Mouse (Mus musculus): Measurements from ENCODE around the gene Ank2.
"Not testable (repeated sequence)": the region's sequence is repeated elsewhere in the genome, so short reads cannot be mapped to it uniquely, and the experiment has no call there.

Gene Ank2

DNA sequence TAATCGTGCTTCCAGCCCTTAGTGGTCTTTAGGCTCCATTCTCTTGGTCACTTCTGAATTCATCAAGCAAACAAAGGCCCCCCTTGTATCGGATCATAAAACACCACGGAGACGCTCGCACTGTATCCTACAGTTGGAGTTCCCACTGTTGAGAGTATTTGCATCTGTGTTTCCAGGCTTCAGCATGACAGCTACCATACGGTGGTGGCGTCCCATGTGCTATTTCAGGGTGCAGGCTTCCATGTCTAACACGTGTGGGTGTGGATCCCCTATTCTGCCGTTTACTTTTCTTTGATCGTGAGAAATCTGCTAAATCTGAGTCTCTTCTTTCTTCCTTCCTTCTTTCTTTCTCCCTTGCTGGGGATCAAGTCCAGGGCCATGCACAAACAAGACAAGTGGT is 14.0 kb downstream of the Ank2 start:
- ATAC-seq (ENCODE audit: low TSS enrichment): peak; percentile 97

DNA sequence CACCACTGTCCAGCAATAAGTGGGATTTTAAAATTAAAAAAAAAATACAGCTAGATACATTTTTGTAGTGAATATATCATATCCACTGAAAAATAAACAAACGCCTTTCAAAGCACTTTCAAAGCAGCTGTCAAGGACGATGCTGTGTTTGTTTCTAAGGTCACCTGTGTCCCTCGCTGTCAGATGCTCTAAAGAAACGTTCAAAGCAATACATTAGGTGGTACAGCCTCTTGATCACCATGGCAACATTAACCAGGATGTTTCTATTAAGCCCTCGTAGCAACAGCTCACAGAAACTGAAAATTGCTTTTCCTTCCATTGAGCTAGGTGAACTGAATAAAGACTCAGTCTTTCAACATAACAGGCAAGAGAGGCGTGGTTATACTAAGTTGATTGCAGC is 17.5 kb downstream of the Ank2 start:
- ATAC-seq (ENCODE audit: low TSS enrichment): no peak

DNA sequence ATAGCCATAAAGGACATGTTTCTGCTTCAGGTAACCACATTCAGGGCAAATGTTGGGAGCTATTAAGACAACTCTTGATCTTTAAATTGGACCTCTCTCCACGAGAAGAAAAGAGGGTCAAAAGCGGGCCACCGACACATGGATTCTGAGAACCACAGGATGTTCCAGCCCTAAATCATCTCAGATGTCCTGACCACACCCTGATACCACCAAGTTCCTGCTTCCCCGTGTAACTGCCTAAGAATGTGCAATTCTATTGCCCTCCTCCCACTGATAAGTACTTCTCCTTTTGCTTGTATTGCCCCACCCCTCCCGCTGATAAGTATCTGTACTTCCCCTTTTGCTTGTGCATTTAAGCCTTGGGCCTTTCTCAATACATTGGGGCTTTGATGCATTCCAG is 18.8 kb downstream of the Ank2 start:
- not testable (repeated sequence) for ATAC-seq (ENCODE audit: low TSS enrichment)

DNA sequence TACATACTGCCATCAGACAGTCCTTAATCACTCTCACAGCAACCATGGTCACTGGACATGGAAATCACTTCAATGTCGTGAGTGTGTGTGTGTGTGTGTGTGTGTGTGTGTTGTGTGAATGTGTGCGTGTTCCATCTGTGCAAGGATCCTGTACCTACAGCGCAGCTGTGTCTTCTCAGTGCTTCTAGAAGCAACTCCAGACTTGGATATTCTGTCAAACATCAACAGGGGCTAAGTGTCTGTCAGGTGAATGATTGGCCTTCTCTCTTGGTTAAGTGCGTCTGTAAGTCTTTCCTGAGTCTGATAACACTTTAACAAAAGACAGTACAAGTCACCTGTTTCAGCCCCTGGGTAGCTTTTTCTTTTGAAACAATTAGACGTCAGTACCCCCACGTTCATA is 25.0 kb downstream of the Ank2 start:
- ATAC-seq (ENCODE audit: low TSS enrichment): no peak

GRCm38 (mm10) chr3:127469164-127469752 is 29.9 kb downstream of the Ank2 start:
- ATAC-seq (ENCODE audit: low TSS enrichment): peak; percentile 31; the same call in 1 of the 2 replicates

GRCm38 (mm10) chr3:127468569-127468968 is 30.6 kb downstream of the Ank2 start:
- ATAC-seq (ENCODE audit: low TSS enrichment): no peak

- ATAC-seq (ENCODE audit: low TSS enrichment): no peak
Measured at GRCm38 (mm10) chr3:127463816-127464480, 35.2 kb downstream of the Ank2 start.

GRCm38 (mm10) chr3:127463165-127463564 is 36.0 kb downstream of the Ank2 start:
- ATAC-seq (ENCODE audit: low TSS enrichment): no peak

GRCm38 (mm10) chr3:127462413-127462812 is 36.7 kb downstream of the Ank2 start:
- ATAC-seq (ENCODE audit: low TSS enrichment): no peak

DNA sequence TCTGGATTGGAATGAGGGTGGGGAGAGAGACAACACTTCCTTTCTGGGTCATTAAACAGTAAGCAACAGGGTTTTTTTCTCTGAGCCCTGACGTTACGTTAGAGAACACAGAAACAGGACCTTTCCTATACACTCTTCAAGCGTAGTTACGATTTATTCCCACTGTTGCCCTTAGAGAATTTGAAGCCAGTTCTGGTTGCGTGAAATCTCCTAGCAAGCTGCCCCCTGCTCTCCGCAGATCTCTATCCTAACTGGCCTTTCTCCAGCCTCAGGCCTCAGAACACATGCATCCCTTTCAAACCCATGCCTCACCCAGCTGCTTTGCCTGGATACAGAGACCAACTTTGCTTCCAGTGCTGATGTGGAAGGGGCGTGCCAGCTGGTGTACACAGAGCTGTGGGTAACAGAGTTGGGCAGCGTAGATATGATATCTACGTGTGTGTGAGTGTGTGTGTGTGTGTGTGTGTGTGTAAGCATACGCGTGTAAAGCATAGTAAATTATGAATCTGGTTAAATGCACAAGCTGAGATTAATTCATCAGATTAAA is 38.2 kb downstream of the Ank2 start:
- no peak for ATAC-seq (ENCODE audit: low TSS enrichment)

DNA sequence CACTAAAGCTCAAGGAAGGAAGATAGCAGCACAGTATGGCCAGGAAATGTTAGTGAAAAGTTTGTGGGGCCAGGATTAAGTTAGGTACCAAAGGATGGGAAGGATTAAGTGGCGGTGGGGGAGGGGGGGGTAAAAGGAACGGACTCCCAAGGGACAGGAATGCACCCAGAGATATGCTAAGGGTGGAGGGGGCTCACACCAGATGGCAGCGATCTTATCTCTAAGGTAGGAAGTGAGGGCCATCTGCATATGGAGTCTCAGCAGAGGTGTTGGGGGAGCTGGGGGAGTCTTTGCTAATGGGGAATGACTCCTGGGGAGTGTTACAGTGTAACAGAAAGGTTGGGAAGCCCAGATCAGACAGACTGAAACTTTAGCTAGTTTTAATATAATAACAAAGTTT is 39.3 kb downstream of the Ank2 start:
- no peak for ATAC-seq (ENCODE audit: low TSS enrichment)

- ATAC-seq (ENCODE audit: low TSS enrichment): no peak
Measured at GRCm38 (mm10) chr3:127458925-127459324, 40.2 kb downstream of the Ank2 start.

- no peak for ATAC-seq (ENCODE audit: low TSS enrichment)
Measured at GRCm38 (mm10) chr3:127458420-127458798, 40.7 kb downstream of the Ank2 start.

DNA sequence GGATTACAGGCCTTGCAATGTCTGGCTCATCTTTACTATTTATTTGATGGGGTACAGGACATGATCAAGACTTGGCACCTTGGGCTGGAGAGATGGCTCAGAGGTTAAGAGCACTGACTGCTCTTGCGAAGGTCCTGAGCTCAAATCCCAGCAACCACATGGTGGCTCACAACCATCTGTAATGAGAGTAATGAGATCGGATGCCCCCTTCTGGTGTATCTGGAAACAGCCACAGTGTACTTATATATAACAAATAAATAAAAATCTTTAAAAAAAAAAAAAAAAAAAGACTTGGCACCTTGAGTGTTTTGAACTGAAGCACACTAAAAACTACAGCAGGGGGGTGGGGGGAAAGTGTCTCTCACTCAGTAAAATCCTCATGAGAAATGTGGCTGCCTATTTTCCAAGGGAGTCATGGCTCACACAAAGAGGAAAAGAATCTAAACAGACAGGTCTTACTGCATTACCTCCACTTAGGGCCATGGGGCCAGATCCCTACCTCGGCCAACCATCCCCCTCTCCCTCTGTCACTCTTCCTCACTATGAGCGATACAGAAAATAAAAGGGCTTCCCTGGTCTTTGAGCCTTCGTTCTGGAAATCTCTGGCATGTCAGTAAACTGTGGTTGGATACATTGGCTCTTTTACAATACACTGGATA is 41.3 kb downstream of the Ank2 start:
- ATAC-seq (ENCODE audit: low TSS enrichment): no peak

DNA sequence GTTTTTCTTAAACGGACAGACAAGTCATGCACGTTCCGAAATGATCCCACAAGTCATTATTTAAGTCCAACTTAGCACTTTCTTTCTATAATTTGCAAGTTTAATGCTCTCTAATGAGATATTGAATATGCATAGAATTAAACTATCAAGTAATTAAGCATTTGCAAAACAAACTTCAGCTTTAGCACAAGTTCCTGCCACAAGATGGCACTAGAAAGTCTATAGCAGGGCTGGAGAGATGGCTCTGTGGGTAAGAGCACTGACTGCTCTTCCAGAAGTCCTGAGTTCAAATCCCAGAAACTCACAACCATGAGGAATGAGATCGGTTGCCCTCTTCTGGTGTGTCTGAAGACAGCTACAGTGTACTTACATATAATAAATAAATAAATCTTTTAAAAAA is 45.4 kb downstream of the Ank2 start:
- no peak for ATAC-seq (ENCODE audit: low TSS enrichment)

DNA sequence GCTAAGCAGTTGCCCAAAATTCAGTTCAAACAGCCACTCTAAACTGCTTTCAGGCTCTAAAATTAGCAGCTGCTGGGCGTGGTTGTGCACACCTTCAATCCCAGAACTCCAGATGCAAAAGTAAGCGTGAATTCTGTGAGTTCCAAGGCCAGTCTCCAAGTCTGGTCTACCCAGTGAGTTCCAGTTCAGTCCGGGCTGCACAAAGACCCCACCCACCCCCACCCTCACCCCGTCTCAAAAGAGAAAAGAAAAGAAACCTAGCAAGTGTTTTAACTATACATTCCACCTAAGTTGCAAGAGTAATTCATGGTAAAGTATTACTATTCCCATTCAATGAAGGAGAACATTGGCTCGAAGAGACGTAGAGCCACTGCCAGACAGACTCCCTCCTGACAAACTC is 45.9 kb downstream of the Ank2 start:
- no peak for ATAC-seq (ENCODE audit: low TSS enrichment)

- no peak for ATAC-seq (ENCODE audit: low TSS enrichment)
Measured at GRCm38 (mm10) chr3:127452233-127452632, 46.9 kb downstream of the Ank2 start.

GRCm38 (mm10) chr3:127451741-127452140 is 47.4 kb downstream of the Ank2 start:
- ATAC-seq (ENCODE audit: low TSS enrichment): no peak

GRCm38 (mm10) chr3:127451070-127451469 is 48.1 kb downstream of the Ank2 start:
- ATAC-seq (ENCODE audit: low TSS enrichment): peak; percentile 80

DNA sequence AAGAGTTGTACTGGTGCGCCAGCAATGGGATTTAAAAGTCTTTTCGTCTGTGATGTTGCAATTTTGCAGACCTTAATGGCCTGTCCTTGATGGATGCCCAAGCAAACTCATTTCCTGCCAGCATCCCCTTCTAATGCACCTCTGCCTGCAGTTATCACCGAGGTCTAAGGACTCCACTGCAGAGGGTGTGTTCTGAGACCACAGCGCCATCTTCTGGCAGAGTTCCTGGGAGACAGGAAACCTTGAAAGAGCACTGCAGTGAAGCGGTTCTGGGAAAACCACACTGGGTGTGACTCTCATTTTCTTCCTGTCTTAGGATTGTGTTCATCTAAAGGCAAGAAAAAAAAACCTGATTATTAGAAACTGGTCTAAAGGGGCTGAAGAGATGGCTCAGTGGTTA is 53.0 kb downstream of the Ank2 start:
- peak; percentile 97 for ATAC-seq (ENCODE audit: low TSS enrichment)

- ATAC-seq (ENCODE audit: low TSS enrichment): no peak
Measured at GRCm38 (mm10) chr3:127433291-127433690, 65.9 kb downstream of the Ank2 start.

GRCm38 (mm10) chr3:127429866-127430265 is 69.3 kb downstream of the Ank2 start:
- ATAC-seq (ENCODE audit: low TSS enrichment): peak; percentile 20

- ATAC-seq (ENCODE audit: low TSS enrichment): no peak
Measured at GRCm38 (mm10) chr3:127428527-127428926, 70.6 kb downstream of the Ank2 start.
